Mouse (Mus musculus) bone marrow macrophage, adult 2 months (primary cell): ENCODE measurements around the gene Cyp11a1. TPM values are rescaled to one million over a fixed set of nuclear protein-coding genes. Genes with fewer than 3 reads are reported as not detected.
A peak's percentile ranks its signal among the peaks of the same experiment; 100 is the strongest.

Experiments
- H3K27ac ChIP-seq: 2 replicates; pipeline ENCODE4 v1.5.1; 2012; ENCODE audit warnings: low read depth, low read length; ENCODE audit not compliant: insufficient read depth
- H3K4me1 ChIP-seq: 2 replicates; pipeline ENCODE4 v1.6.1; 2012; ENCODE audit warnings: low read length; ENCODE audit not compliant: control insufficient read depth, insufficient read depth
- H3K4me3 ChIP-seq: 2 replicates; pipeline ENCODE4 v1.5.1; 2012; ENCODE audit warnings: mild to moderate bottlenecking, low read length, moderate library complexity; ENCODE audit not compliant: insufficient read depth
- CTCF ChIP-seq: IDR thresholded peaks from 2 replicates; pipeline ENCODE4 v1.5.1; 2012; ENCODE audit warnings: low read depth, mild to moderate bottlenecking, low read length, moderate library complexity
- POLR2A ChIP-seq: IDR thresholded peaks from 2 replicates; pipeline ENCODE4 v1.6.1; 2012; ENCODE audit warnings: mild to moderate bottlenecking, low read depth, low read length, borderline replicate concordance
- polyA plus RNA-seq: library from polyadenylated mRNA; stranded (reverse); fragments of >200 nt; gene quantifications from 2 replicates; pipeline ENCODE4 v1.2.4, GENCODE M21; 2012; ENCODE audit not compliant: missing spikeins, insufficient read depth, insufficient read length

Cyp11a1 gene
- polyA plus RNA-seq, 1 experiment: 0.36 TPM

DNA sequence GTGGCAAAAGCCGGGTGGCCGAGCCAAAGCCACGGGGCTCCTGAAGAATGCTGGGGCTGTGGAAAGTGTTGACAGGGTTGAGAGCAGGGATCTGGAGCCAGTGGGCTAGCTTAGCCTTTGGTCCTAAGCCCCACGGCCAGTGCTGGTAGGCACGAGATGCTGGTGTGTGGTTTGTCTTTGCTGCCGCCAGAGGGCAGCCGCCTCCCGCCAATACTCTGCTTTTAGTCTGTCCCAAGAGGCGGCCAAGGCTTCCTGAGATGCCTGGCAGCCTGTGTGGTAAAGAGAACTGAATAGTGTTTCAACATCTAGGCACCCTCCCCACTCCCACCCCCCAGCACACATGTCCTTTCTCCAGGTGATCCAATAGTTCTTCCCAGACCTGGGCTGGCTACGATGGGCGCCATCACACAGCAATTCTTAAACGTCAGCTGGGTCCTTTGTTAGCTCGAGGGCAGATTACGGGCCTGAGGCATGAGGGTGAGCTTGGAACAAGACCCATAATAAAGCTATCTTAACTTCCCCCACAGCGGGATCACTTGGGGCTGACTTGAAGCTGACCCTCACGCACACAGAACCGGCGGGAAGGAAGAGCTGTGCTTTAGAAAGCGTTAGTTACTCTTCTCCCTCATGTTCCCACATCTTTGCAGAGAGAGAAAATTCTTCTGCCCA, 32.4 kb downstream of the Cyp11a1 start:
- H3K4me1 ChIP-seq: no peaks in the 10 kb centered on the region
- no peak overlapping the region for H3K4me3 ChIP-seq
- TF ChIP-seq CTCF: peak; percentile 66
- no peak for TF ChIP-seq POLR2A
- no peak overlapping the region for H3K27ac ChIP-seq

DNA sequence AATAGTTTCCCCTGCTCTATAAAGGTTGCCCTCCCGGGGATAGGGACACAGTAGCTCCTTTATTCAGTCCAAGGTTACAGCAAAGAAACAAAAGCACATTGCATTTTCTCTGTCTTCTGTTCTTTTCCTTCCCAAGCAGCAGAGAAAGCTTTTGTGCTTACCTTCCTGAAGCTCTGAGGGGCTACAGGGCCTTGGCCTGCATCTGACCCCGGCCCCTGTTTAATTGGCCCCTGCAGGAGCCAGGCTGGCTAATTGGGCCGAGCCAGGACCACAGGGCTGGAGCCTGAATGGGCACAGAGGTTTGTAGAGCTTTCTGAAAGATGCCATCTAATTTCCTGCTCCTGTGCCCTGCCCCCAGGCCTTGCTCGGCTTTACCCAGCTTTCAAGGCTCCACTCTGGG, 34.8 kb downstream of the Cyp11a1 start:
- Histone ChIP-seq H3K4me3 (no peak overlapping the region), H3K4me1 (no peaks in the 10 kb centered on the region), H3K27ac (no peak overlapping the region)
- no peak for TF ChIP-seq POLR2A

DNA sequence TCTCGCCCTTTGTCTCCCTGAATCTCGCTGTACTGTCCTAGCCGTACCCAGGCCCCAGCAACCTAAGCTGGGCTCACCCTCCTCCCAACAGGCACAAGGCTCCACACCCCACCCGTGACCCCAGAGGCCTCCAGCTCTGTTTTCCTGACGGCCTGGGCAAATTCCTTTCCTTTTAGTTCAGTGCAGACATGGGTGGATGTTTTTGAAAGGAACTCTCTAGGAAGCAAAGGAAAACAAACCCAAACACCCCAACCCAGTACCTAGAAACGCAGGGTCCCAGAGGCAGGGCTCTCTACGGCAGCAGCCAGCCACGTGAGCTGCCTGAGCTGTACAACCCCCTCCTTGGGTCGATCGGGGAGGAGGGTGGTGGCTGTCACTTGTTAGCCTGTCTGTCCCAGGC, 36.2 kb downstream of the Cyp11a1 start:
- H3K27ac ChIP-seq: no peak overlapping the region
- no peak for TF ChIP-seq CTCF
- no peak for TF ChIP-seq POLR2A
- no peak overlapping the region for H3K4me3 ChIP-seq
- H3K4me1 ChIP-seq: no peaks in the 10 kb centered on the region

DNA sequence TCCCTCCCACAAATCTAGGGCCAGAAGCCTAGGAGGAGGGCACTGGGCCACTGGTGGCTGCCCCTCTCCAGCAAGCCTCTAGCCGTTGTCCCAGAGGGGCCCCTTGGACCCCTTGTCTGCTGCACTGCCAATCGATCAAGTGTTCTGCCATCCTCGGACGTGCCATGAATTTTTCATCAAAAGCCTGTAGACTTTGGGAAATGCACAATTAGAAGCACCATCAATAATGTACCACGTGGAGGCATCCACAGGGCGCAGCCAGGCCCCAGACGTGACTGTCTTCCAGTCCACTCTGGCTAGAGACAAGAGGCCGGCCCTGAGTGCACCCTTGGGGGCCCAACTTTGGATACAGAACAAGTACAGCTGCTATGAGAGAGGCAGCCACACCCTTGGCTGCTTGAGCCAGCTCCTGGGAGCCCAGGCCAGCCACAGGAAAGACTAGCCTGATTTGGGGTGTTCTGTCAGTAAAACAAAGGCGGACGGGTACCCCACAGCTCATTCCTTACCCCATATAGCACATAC, 37.3 kb downstream of the Cyp11a1 start:
- Histone ChIP-seq H3K4me3 (no peak overlapping the region), H3K4me1 (no peaks in the 10 kb centered on the region), H3K27ac (no peak overlapping the region)
- no peak for TF ChIP-seq POLR2A
- TF ChIP-seq CTCF: no peak

DNA sequence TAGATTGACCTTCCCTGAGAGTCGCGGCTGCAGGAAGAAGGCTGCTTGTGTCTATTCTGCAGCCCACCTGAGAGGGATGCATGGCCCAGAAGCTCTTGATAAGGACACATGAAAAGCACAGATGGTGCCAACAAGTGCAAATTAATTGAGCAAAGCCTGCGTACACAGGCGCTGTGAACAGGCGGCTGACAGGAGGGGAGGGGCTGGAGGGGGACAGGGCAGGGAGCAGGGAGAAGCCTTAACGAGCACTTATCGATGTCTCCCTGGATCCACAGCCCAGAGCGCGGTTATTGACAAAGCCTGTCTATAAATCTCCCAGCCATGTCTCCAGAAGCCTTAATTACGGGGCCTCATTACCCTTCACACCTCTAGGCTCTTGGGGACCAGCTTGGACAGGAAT, 38.6 kb downstream of the Cyp11a1 start:
- TF ChIP-seq POLR2A: no peak
- TF ChIP-seq CTCF: no peak
- Histone ChIP-seq H3K27ac (no peak overlapping the region), H3K4me3 (no peak overlapping the region), H3K4me1 (no peaks in the 10 kb centered on the region)

DNA sequence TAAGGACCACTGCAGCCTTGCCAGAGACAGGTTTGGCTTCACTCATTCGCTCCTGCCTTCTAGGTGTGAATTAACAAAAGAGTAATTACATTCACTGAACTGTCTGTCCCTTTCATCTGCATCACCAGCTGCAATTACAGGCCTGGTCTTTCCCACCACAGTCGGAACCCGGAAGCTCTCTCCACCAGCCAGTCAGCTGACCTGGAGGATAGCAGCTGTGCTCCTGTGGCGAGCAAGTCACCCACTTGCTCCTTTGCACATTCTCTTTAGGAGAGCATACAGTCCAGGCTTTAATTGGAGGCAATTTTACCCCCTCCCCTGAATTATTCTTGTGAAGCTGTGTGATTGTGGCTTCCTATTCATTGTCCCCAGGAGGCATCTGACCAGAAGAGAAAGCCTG, 39.4 kb downstream of the Cyp11a1 start:
- Histone ChIP-seq H3K4me3 (no peak overlapping the region), H3K27ac (no peak overlapping the region), H3K4me1 (no peaks in the 10 kb centered on the region)
- TF ChIP-seq POLR2A: no peak
- no peak for TF ChIP-seq CTCF

DNA sequence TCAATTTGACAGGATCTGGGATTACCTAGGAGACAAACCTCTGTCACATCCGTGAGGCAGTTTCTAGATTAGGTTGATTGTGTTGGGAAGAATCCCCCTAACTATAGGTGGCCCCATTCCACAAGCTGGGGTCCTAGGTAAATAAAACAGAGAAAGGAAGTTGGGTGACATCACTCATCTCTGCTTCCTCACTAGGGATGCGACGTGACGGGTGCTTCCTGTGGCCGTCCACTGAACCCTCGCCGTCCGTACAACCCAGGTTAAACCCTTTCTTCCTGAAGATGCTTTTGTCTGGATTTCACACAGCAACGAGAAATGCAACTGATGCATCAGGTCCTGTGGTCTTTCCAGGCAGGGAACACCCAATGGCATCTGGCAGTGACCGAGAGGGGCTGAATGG, 40.9 kb downstream of the Cyp11a1 start:
- Histone ChIP-seq H3K4me1 (no peaks in the 10 kb centered on the region), H3K4me3 (no peak overlapping the region), H3K27ac (no peak overlapping the region)
- no peak for TF ChIP-seq CTCF
- no peak for TF ChIP-seq POLR2A

DNA sequence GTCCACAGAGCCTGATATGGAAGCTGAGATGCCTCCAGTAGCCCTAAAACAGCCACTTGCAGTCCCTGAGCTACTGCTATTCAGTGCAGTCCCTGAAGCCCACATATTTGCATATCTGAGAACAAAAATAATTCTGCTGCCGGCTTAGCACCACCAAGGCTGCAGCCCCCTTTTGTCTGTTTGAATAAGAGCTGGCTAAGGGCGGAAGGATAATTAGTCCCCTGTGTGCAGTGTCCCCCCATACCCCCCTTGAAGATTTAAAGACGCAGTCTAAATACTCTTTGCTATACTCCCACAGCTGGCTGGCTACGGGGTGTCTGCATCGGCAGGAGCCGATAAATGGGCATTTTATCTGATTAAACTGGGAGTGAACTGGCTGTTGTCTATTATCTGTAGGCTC, 42.4 kb downstream of the Cyp11a1 start:
- H3K4me3 ChIP-seq: no peak overlapping the region
- H3K27ac ChIP-seq: no peak overlapping the region
- H3K4me1 ChIP-seq: no peaks in the 10 kb centered on the region
- TF ChIP-seq POLR2A (no peak), CTCF (no peak)

DNA sequence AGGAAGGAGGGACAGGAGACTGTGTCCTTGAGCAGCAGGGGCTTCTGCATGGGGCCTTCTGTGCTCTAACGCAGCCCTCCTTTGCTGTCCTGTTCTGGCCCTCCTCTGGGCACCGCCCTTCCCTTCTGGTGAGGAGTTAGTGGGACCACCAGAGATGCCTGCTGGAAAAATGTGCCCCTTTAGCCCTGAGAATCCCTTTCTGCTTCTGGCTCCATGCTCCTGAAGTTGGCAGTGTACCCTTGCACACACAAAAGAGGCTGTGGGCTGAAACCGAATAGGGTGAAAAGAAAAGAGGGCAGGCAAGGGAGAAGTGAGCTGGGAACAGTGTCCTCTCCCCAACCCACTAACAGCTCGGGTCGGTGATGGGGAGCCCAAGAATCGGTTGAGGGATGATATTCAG, 43.0 kb downstream of the Cyp11a1 start:
- TF ChIP-seq POLR2A (no peak), CTCF (no peak)
- Histone ChIP-seq H3K4me3 (no peak overlapping the region), H3K27ac (no peak overlapping the region), H3K4me1 (no peaks in the 10 kb centered on the region)

DNA sequence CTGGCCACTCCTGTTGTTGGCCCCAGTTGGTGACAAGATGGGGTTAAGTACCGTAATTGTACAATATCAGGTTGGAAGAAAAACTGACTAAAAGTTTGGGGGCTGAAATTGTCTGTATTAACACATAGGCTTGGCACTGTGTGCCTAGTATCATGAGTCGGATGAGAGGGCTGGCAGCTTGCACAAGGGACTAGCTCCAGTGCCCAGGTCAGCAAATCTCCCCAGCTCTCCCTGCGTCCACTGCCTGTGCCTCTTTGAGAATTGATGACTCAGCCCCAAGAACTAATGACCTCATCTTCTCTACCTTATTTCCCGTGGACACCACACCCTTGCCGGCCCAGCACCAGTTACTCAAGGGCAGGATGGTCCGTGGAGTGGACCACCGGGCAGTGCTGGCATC, 43.6 kb downstream of the Cyp11a1 start:
- Histone ChIP-seq H3K4me1 (no peaks in the 10 kb centered on the region), H3K4me3 (no peak overlapping the region), H3K27ac (no peak overlapping the region)
- no peak for TF ChIP-seq POLR2A
- no peak for TF ChIP-seq CTCF
